Mouse (Mus musculus) megakaryocyte, embryonic 14.5 days (primary cell): ENCODE measurements around the gene Mtg1. TPM values are rescaled to one million over a fixed set of nuclear protein-coding genes. Genes with fewer than 3 reads are reported as not detected.

Experiments used
- H3K27me3 ChIP-seq: replicated peaks from 2 replicates; pipeline ENCODE3; 2012; ENCODE audit warnings: inconsistent platforms
- H3K36me3 ChIP-seq: replicated peaks from 2 replicates; pipeline ENCODE3; 2012; ENCODE audit warnings: low read length, inconsistent platforms, mixed read lengths
- H3K4me1 ChIP-seq: 2 replicates; pipeline ENCODE4 v1.6.1; 2012; ENCODE audit warnings: inconsistent platforms
- H3K4me3 ChIP-seq: replicated peaks from 2 replicates; pipeline ENCODE3; 2012; ENCODE audit warnings: moderate library complexity, mild to moderate bottlenecking, inconsistent platforms
- H3K9me3 ChIP-seq: 2 replicates; pipeline ENCODE4 v1.6.1; 2012; ENCODE audit warnings: inconsistent platforms
- FLI1 ChIP-seq: IDR thresholded peaks from 2 replicates; pipeline ENCODE4 v1.6.1; 2012; ENCODE audit warnings: low read length, inconsistent platforms, mixed read lengths
- GATA1 ChIP-seq: IDR thresholded peaks from 3 replicates; pipeline ENCODE4 v1.6.1; 2012; ENCODE audit warnings: mixed read lengths, low read length, inconsistent platforms, borderline replicate concordance
- polyA plus RNA-seq: library from polyadenylated mRNA; stranded (reverse); fragments of >175 nt; gene quantifications from 2 replicates; pipeline ENCODE4 v1.2.3, GENCODE M21; 2012; ENCODE audit warnings: low replicate concordance; ENCODE audit not compliant: insufficient read depth

Mtg1 gene
- polyA plus RNA-seq, 1 experiment: 6.6 TPM

DNA sequence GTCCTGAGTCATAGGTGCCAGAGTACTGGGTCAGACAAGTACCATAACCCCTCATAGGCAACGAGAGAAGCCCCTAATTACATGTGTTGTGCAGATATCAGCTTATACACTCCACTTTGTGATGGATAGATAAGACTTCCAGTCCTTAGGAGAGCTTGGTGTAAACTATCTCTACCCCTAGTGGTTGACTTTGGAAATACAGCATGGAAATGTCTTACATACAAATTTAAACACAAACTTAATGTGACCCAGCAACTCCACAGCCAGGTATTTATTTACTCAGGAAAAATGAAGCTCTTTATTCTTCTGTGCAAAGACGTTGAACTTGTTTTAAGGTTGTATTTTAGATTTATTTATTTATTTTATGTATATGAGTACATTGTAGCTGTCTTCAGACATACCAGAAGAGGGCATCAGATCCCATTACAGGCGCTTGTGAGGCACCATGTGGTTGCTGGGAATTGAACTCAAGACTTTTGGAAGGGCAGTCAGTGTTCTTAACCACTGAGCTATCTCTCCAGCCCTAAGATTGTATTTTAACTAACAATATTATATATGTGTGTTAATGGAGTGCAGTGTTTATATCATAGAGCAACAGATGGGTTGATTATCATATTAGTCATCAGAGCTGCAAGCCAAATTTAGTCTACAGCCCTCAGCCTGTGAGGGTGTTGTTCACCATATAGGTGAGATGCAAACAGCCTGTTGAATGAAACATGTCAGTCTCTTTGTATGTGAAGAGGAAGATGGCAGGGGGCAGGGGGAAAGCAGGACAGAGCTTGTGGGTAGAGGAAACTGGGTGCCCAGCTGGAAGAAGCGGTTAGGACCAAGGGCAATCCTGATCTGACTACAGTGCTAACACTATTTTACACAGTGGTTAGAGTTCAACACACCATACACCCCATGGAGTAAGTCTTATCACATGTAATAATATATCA lies 51.3 kb downstream of the Mtg1 start:
- no peaks in the 10 kb centered on the region for H3K9me3 ChIP-seq
- H3K27me3 ChIP-seq: peaks cover 26% of the 10 kb centered on the region
- H3K4me3 ChIP-seq: no peak overlapping the region
- no peaks in the 10 kb centered on the region for H3K36me3 ChIP-seq
- peaks cover 3% of the 10 kb centered on the region; the same call in 1 of the 2 replicates for H3K4me1 ChIP-seq
- no peak for TF ChIP-seq FLI1
- no peak for TF ChIP-seq GATA1

DNA sequence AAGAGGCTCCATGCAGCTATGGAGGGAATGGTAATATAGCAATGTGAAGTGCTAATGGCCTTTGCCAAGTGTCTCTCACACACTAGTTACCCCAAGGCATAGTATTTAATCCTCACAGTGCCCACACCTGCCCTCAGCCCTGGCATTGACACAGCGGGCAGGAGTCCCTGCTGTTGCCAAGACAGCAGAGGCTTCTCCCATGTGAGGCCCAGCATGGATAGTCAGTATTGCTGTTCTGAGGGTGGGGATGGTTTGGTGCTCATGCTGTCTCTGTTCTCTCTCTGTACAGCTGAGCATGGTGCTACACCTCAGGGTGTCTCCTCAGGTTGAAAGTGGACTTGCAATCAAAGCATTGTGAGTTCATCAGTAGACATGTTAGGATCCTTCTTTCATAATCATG lies 53.1 kb downstream of the Mtg1 start:
- H3K4me1 ChIP-seq: peaks cover 3% of the 10 kb centered on the region; the same call in 1 of the 2 replicates
- TF ChIP-seq FLI1: no peak
- H3K27me3 ChIP-seq: peaks cover 20% of the 10 kb centered on the region

DNA sequence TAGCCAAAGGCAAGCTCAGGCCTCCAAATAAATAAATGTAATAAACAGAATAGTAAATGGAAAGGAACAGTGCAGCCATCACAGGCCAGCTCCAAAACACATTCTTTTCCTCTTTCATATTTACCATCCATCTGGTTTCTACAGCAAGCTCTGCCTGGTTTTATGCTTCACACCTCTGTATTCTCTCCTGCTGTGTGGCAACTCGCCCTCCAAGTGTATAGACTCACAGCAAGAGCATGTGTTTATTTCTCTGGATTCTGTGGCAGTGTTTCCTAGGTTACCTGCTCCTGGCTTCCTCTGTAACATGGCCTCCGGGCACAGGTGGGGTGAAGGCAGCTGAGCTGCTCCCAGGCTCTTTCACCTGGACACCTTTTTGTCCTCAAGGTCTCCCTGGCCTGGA lies 55.1 kb downstream of the Mtg1 start:
- H3K4me1 ChIP-seq: peaks cover 3% of the 10 kb centered on the region; the same call in 1 of the 2 replicates
- H3K27me3 ChIP-seq: peaks cover 11% of the 10 kb centered on the region
- H3K9me3 ChIP-seq: no peaks in the 10 kb centered on the region
- H3K36me3 ChIP-seq: no peaks in the 10 kb centered on the region
- H3K4me3 ChIP-seq: no peak overlapping the region
- TF ChIP-seq GATA1 (no peak), FLI1 (no peak)

More for the DNA sequence above, 53.1 kb downstream of the Mtg1 start:
- Histone ChIP-seq H3K4me3 (no peak overlapping the region), H3K36me3 (no peaks in the 10 kb centered on the region), H3K9me3 (no peaks in the 10 kb centered on the region)

DNA sequence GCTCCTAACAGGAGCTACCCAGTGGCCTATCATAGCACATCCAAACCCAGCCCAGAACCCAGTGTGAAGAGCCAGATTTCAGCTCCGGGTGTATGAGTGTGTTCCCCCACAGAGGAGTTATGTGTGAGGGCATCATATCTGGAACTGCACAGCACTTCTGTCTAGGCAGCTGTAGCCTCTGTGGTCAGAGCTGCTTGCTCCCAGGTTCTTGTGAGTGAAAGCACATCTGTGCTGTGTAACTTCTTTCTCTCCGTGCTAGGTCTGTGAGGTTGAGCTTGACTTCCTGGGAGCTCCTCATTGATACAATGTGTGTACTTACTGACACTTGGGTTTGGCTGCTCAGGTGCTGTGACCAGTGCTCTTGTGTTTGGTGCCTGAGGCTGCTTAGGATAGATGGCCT lies 55.5 kb downstream of the Mtg1 start:
- no peaks in the 10 kb centered on the region for H3K36me3 ChIP-seq
- TF ChIP-seq FLI1 (no peak), GATA1 (no peak)
- no peaks in the 10 kb centered on the region for H3K9me3 ChIP-seq
- H3K4me1 ChIP-seq: peaks cover 3% of the 10 kb centered on the region; the same call in 1 of the 2 replicates
- H3K27me3 ChIP-seq: peaks cover 9% of the 10 kb centered on the region
- no peak overlapping the region for H3K4me3 ChIP-seq

DNA sequence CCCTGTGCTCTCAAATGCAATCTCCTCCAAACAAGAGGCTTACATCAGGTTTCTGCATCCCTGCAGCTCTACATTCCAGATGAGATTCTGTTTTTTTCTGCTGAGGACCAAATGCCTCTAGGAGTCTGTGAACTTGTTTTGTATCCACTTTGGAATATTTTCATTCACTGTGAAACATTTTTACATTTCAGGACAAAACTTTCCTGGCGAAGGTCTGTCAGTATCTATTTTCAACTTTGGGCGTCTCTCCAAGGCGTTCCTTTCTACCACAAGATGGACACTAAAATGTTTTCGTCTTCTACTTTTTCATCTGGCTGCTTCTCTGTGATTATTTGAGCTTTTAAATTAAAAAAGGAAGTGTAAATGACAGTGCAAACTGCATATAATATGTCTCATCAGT lies 56.7 kb downstream of the Mtg1 start:
- Histone ChIP-seq H3K27me3 (peaks cover 13% of the 10 kb centered on the region), H3K4me3 (no peak overlapping the region), H3K4me1 (peaks cover 3% of the 10 kb centered on the region; the same call in 1 of the 2 replicates), H3K9me3 (no peaks in the 10 kb centered on the region), H3K36me3 (no peaks in the 10 kb centered on the region)
- TF ChIP-seq GATA1: no peak
- no peak for TF ChIP-seq FLI1

DNA sequence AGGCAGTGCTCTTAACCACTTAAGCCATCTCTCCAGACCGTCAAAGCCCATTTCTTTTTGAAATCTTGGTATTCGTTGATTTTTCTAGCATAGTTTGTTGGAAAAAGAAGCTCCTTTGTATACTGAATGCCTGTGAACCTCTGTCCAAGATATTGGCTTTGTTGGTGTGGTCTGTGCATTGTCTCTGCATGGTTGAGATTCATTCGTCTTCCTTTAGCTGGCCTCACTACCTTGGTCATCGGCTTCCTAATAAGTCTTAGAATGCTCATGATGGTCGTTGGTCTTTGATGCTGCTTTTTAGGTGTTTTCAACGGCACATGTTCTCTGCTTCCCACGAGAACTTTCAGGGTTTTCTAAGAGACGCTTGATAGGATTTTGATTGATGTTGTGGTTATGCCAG lies 58.6 kb downstream of the Mtg1 start:
- peaks cover 3% of the 10 kb centered on the region; the same call in 1 of the 2 replicates for H3K4me1 ChIP-seq
- no peak for TF ChIP-seq GATA1
- no peak for TF ChIP-seq FLI1

More for the DNA sequence above, 58.6 kb downstream of the Mtg1 start:
- H3K36me3 ChIP-seq: no peaks in the 10 kb centered on the region
- no peak overlapping the region for H3K4me3 ChIP-seq
- H3K27me3 ChIP-seq: peaks cover 16% of the 10 kb centered on the region
- no peaks in the 10 kb centered on the region for H3K9me3 ChIP-seq

Other genes starting within 250 kb of the Mtg1 start
- gene Kndc1, start 242.9 kb upstream of the Mtg1 start, polyA plus RNA-seq: not detected in 2 replicates
- not detected in 2 replicates for gene Utf1, start 193.8 kb upstream of the Mtg1 start, polyA plus RNA-seq
- 0.31 TPM in 1 of 2 replicates, not detected in the other for gene 6430531B16Rik, start 158.8 kb upstream of the Mtg1 start, polyA plus RNA-seq
- gene Adam8, start 145.0 kb upstream of the Mtg1 start, polyA plus RNA-seq: 7.8 and 22.3 TPM in 2 replicates
- 13.1 and 14.7 TPM in 2 replicates for gene Zfp511, start 101.2 kb upstream of the Mtg1 start, polyA plus RNA-seq
- 0.54 and 3.8 TPM in 2 replicates for gene Tubgcp2, start 100.9 kb upstream of the Mtg1 start, polyA plus RNA-seq
- gene Msx3, start 88.5 kb upstream of the Mtg1 start, polyA plus RNA-seq: not detected in 2 replicates
- 0.22 and 5.4 TPM in 2 replicates for gene Caly, start 55.0 kb upstream of the Mtg1 start, polyA plus RNA-seq
- gene Prap1, start 44.2 kb upstream of the Mtg1 start, polyA plus RNA-seq: not detected in 2 replicates
- gene Fuom, start 35.1 kb upstream of the Mtg1 start, polyA plus RNA-seq: 6.5 and 31.6 TPM in 2 replicates
- 2.9 and 4.3 TPM in 2 replicates for gene Paox, start 21.8 kb upstream of the Mtg1 start, polyA plus RNA-seq
- gene Echs1, start 21.1 kb upstream of the Mtg1 start, polyA plus RNA-seq: 5.5 TPM in 1 of 2 replicates, not detected in the other
- not detected in 2 replicates for gene Sprn, start 17.3 kb downstream of the Mtg1 start, polyA plus RNA-seq
- gene Olfr522, start 27.2 kb downstream of the Mtg1 start, polyA plus RNA-seq: not detected in 2 replicates
- not detected in 2 replicates for gene Olfr523, start 35.7 kb downstream of the Mtg1 start, polyA plus RNA-seq
- not detected in 2 replicates for gene Olfr524, start 68.4 kb downstream of the Mtg1 start, polyA plus RNA-seq
- 0.15 TPM in 1 of 2 replicates, not detected in the other for gene Cd163l1, start 80.7 kb downstream of the Mtg1 start, polyA plus RNA-seq
- not detected in 2 replicates for gene 5830411N06Rik, start 109.7 kb downstream of the Mtg1 start, polyA plus RNA-seq
- not detected in 2 replicates for gene Olfr525, start 183.3 kb downstream of the Mtg1 start, polyA plus RNA-seq
- gene Olfr527, start 196.5 kb downstream of the Mtg1 start, polyA plus RNA-seq: 0.71 TPM in 1 of 2 replicates, not detected in the other
- gene Olfr60, start 224.1 kb downstream of the Mtg1 start, polyA plus RNA-seq: not detected in 2 replicates
- gene Olfr530, start 238.8 kb downstream of the Mtg1 start, polyA plus RNA-seq: not detected in 2 replicates